Mouse (Mus musculus) kidney, postnatal 14 days (tissue): ENCODE results near the gene Msln.

Experiments used
- DNase-seq: peaks from one replicate; pipeline ENCODE4 v3.0.0; 2022; ENCODE audit warnings: mixed read lengths

Gene Msln

DNA sequence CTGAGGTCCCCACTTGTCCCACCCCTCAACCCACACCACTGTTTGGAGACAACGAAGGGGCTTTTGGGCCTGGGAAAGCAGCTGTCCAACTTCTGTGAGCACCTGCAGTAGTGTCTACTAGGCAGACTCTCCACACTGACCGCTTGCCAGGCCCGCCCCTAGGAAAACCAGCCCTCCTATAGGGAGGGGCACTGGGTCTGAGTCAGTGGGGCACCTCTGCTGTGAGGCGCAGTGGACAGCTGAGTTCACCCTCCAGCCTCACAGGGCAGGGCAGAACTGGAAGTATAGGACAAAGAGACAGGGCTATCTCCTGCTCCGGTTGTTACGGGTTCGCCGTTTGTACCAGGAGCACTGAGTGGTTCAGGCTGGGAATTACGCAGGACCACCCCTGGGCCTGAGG, at the start of gene Msln:
Gene Msln (minus strand): TSS at position 138 of the 400 bp plus-strand sequence.
- no peak for DNase-seq

DNA sequence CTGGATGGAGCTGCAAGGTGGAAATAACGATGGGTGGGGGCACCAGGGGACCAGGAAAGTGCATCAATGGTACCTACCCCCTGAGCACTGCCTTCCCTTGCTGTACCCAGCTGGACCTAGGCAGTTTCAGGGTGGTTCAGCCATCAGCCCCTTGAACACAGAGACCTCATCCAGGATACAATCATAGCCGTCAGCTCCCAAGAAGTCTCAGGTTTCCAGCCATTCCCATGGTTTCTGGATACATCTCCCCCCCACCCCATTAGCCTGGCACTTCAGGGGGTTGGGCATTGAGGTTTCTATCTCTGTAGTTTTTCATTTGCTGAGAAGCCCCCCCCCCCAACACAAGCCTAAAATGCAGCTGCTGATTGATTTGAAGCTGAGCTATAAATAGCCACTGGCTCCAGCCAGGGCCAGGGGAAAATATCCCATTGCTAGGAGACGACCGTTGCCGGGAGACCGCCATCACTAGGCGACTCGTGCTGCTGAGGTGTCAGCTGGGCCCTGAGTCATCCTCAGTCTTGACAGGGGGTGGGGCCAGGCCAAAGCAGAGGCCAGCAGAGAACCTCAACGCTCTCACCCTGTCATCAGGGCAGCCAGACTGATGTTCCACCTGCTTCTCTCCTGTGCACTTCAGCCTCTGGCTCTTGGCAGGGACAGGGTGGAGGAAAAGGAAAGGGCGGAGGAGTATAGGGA, 48.8 kb upstream of the Msln start:
- DNase-seq: no peak

DNA sequence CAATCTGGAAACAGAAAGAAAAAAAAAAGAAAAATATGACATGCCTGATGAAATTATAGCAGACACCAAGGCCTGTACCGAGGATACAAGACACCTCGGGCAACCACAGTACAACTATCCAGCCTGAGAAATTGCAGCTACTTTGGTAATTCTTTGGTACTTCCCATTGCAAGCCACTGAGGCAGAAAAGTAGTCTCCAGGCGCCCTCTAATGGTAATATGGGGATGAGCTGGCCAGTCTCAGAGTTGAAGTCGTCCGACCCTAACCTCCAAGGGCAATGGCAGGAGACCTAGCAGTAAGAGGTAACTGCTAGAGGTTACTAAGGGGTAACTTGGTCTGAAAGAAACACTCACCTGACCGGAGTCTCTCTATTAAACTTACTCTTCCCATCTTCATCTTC, 46.9 kb upstream of the Msln start:
- peak; percentile 81 for DNase-seq

DNA sequence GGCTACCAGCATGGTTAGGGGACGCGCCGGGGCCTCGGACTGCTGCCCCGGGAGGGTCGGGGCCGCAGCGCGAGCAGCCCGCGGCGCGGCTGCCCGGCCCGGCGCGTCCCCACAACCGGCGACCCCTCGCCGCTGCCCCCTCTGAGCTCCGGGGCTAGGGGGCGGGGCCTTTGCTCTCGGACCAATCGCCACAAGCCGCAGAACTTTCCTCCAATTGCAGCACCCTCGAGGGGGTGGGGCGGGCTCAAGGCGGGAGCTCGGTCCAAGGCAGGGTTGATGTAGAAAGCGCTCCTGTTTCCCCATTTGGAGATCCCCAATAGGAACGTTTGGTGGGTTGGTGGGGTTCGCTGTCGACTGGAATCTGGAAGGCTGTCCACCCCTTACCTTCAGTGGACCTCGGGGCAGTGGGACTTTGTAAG, 42.8 kb upstream of the Msln start, which contains the start of gene Metrn:
Gene Metrn (minus strand): TSS at position 186 of the 419 bp plus-strand sequence.
- DNase-seq: peak; percentile 93

DNA sequence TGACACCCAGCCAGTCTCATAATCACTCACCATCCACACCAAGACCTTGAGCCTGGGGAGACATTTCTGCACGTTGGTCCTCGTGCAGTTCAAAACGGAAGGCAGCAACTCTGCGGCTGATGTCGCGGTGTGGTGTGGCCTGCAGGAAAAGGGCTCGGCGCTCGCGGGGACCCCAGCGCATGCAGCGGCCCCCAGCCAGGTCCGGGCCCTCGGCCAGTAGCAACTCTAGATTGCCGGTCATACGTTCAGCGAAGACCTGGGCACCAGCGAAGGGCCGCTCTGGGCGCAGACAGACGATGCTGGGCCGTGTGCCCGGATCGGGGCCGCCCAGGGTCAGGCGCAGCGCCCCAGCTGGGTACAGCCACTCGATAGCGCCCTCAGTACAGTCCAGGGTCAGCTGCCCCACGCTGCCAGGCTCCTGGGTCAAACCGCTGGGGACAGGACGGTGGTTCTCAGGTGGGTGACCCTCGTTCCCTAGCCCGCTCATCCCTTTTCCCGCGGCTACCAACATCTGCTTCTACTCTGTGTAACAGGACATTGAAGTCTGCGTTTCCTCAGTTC, 42.1 kb upstream of the Msln start:
- peak; percentile 54 for DNase-seq

DNA sequence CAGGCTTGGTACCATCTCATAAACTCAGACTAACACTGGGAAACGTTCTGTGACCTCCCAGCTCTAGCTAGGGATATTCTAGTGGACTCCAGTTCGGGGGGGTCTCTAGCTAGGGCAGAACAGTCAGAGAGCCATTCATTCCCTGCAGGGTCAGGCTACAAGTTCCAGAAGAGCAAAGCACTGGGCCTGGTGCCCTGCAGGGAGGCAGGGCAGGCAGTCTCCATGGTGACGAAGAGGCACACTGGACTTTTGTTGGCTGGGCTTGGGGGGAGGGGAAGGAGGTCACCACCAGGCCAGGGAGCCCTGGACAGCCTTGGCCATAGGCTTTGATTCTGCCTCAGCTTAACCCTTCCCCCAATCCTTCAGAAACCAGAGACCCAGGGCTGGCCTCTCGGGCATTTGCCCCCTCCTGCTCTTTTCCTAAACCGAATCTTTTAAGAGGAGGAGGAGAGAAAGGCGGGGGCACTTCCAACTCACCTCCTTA, 41.5 kb upstream of the Msln start, which contains the start of gene AC134908.4:
Gene AC134908.4 (minus strand): TSS at position 51 of the 484 bp plus-strand sequence.
- peak; percentile 80 for DNase-seq

DNA sequence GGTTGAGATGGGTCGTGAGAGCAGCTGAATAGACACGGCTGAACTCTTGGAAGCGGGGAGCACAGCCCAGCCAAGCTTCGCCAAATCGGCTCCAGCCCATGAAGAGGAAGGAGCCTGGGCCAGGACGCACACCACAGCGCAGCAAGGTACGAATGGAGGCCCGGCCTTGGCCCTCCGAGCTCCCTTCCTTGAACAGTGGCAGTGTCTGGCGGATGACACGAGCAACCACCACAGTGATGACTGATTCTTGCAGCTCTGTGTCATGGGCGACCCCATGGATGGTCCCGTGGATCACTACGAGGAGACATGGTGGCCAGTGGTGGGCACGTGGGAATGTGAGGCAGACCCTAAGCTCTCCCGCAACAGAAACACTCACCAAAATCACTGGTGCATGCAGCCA, 40.8 kb upstream of the Msln start:
- no peak for DNase-seq

DNA sequence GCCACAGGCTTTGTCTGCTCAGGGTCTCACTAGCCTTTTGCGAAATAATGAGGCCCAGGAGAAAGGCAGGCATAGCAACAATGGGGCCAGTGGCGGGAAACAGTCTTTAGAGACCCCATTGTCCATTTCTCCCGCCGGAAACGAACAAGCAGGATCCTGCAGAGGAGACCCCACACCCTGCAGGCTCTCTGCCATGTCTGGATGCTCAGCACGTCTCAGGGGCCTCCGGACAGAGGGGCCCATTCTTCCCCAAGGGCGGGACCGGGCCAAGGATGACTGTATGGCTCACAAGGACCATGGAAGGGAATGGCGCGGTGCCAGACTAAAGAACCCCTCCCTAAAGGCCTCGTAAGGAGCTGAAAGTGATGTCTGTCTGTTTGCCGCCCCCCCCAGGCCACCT, 40.0 kb upstream of the Msln start:
- no peak for DNase-seq

DNA sequence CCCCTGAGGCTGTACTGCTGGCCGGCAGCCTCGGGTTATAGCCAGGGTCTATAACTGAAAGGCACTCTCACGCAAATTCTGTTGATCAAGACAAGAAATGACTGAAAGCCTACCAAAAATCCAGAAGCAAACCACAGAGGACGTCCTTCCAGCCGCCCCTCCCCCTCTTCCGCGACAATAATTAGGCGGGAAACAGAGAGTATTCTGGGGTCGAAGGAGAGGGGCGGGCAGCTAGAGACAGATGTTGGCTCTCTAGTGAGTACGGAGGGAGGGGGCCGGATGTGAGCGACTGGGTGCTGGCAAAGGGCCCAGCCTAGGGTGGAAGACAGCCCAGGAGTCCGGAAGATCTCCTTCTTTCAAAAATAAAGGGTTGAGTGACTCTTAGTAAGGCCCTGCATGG, 38.4 kb upstream of the Msln start, which contains the start of gene Fam173a:
Gene Fam173a (minus strand): TSS at position 287 of the 400 bp plus-strand sequence.
- peak; percentile 92 for DNase-seq

DNA sequence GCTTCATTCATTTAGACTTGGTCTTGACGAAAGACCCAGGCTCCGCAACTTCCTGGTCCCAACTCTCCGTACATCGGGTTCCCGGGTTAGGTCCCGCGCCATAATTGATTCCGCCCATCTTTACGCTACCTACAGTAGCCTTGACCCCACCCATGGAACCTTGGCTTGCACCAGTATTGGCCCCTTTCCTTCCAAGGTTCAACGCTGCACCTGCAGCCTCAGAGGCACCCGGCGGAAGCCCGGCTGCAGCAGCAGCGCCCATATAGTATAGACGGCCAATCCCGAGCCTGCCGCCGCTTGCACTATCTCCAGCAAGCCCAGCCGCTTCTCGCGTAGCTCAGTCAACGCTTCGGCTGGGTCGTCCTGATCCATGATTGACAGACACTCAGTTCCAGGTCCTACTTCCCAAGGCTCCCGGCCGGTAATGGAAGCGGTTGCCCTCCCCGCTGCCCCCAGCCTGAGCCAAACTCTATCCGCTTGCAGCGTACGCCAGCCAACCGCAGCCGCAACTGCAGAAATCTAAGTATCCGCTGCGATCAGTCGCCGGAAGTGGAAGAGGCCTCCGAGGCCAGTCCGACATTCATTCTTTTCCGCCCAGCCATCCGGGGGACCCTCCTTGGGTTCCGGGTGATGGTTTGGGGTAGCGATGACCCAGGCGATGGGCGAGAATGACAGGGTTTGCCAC, 37.8 kb upstream of the Msln start:
- peak; percentile 88 for DNase-seq

DNA sequence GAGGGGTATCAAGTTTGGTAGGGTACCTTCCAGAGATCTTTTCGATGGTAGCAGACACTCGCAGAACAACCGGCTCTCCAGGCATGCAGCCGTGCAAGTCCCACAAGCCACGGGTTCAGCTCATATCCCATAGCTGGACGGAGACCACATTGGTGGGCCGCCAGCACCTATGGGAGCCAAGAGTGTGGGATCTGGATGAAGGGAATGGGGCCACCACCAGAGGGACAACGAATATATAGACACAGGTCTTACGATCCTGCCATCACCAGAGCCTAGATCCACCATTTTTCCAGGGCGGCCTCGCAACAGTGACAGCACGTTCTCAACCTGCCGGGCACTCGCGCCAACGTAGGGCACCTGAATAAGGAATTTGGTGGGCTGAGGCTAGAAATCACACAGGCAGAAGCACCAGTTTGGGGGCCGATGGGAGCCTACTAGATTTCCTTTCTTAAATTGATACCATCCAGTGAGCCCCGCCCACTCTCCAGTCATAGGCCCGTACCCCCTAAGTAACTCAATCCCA, 37.2 kb upstream of the Msln start:
- no peak for DNase-seq

DNA sequence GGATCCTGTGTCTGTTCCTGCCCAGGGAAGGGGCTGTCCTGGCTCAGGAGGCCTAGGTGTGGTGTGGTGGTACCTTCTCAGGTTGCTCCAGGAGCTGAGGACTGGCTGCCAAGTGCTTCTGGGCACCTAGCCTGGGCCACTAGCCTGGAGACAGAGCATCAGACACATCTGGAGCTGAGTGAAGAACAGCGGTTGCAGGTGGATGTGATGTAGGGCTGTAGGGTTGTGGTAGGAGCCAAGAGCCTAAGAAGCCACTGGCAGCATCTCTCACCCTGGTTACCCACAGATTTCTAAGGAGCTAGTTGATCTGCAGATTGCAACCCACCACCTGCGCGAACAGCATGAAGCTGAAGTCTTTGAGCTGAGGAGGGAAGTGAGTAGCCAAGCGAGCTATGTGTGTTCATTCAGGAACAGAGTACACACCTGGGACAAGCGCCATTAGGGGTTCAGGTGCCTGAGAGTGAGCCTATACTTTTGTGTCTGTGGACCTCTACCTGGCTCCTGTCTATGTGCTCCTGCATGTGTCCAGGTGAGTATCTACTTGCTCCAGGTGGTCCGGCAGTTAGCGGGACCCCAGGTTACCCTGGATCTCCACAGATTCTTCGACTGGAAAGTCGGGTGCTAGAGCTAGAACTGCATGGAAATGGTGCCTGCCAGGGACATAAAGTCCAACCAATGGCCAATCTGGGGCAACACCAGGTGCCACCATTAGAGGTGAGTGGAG, 32.8 kb upstream of the Msln start:
- DNase-seq: no peak

DNA sequence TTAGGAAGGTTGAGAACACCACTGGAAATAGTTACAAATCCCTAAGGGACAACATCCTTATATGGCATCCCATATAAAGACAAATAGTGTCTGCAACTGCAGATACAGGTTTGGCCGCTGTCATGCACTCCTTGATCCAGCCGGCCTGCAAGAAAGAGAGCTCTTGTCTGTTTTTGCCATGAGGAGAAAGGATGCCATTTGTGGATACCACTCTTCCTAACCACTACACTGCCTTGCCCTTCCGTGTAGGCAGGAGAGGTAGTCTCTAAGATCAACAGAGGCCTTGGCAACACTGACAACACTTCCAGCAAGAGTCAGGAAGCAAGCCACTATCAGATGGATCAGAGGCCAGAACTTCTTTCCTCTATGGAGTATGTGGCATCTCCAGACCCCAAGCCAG, 32.1 kb upstream of the Msln start, which contains the start of gene Ccdc78:
Gene Ccdc78 (plus strand): TSS at position 301 of the 400 bp plus-strand sequence.
- no peak for DNase-seq

DNA sequence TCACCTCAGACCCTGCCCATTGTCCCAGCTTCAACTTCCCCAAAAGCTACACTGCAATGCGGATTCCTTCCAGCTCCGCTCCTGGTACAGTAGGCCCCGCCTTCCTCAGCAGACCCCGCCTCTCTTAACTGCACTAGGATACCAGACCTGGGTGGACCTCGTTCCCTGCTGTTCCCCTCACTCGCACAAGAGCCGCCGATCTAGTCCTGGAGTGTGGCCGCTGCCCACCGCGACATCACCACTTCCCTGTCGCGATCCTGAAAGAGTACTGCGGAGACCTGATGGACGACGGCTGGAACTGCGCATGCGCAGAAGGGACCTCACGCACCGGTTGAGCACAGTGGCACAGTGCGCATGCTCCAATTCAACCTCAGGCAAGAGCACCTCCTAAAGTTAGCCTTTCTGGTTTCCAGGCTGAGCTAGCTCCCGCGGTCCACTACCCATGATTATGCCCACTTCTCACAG, 31.1 kb upstream of the Msln start, which contains the start of gene Haghl:
Gene Haghl (minus strand): TSS at position 393 of the 465 bp plus-strand sequence.
- DNase-seq: peak; percentile 98

DNA sequence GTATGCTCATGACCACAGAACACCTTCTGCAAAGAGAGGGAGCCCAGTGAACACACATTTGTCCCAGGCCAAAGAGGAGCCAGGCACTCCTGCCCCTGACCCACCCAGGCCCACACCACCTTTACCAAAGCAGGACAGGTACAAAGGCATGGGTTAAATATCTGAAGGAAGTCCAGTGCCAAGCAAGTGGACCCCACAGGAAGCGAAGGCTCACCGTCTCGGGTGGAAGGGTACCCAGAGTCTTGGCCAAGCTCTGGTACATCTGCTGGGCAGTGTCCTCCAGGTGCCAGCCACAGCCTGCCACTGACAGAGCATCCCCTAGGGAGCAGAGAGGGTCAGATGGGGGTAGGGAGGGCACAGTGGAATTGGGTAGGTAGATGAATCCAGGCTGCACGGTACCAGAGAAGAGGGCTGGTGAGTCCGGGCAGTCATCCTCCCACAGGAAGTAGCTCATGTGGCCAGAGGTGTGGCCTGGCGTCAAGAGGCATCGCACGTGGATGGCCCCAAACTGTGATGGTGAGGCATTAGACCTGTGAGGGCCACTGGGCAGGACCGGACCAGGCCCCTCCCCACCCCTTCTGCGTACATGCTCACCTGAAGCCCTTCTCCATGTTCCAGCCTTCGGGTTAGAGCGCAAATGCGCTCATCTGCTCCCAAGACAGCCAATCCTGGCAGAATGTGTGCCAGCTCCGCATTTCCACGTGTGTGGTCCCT, 29.8 kb upstream of the Msln start:
- DNase-seq: no peak

DNA sequence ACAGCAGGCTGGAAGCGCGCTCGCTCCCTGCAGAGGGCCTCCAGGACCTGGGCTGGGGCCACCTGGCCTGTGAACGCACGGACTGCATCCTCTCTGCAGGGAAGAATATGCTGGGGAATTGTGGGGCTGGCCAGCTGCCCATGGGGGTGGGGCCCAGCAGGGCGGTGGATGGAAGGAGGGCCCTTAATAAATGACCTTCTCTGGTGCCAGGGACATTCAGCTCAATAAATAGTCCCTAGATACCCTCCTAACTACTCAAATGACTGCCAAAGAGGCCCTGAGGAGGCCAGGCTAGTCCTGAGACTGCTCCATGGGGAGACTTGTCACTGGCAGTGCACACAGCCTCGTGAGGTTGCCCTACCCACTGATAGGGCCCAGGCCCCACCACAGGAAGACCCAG, 28.9 kb upstream of the Msln start:
- no peak for DNase-seq

DNA sequence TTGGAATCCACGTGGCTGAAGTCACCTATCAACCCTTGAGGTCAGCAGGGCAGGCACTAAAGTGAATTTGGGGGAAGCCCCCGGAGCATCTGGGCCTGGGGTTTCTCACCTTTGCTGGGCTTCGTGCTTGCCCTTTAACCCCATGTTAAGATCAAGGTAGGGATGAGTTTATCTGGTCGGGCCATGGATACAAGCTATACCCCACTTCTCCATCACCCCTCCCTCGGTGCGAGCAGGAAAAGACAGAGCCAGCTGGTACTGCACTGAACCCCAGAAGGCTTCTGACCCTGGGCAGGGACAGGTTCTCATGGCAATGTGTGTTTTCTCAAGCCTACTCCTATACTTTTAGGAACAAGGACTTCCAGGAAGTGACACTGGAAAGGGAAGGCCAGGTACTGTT, 27.2 kb upstream of the Msln start:
- DNase-seq: no peak

DNA sequence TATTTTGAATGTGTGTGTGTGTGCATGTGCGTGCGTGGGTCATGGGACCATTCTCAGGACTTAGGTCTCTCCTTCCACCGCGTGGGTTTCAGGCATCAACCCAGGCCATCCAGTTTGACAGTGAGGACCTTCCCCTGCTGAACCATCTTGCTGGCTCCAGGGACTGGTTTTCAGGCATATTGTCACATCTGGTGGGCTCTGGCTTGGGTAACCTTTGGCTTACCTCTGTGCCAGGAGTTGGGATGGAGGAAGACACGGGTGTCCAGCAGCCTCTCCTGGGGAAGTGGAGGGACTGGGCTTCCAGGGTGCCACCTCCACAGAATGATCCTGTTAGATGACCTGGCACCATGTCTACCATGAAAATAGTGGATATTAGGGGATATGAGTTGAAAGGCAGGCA, 23.8 kb upstream of the Msln start:
- DNase-seq: no peak

DNA sequence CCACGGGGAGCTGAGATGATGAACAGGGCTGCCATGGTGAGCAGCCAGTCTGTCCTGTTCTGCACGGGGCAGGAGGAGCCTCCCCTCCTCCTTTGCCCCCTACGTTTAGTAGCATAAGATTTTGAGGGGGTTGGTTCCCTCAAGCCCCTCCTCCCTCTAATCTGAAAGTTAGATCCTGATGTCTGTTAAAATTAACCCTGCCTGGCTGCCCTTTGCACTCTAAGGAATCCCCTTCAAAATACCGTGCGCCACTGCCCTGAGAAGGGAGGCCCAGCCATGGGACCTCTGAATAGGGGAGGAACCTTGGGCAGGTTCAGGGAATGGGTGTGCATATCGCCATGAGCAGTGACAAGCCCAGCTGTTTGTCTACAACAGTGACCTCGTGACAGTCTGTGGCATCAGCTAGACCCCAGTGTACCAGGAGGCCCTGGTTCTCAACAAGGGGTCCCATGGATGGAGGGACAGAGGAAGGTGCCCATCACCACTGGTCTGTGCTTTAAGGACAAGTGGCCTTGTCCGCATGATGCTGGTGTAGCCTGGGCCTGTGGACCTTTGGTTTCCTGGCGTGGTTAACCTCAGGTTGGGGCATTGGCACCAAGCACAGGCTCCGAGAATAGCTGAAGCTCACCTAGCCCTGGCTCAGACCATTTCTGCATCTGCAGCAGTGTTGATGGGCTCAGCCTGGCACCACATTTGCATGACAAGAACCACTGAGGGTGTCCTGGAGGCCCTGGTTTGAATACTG, 21.3 kb upstream of the Msln start:
- peak; percentile 50 for DNase-seq

DNA sequence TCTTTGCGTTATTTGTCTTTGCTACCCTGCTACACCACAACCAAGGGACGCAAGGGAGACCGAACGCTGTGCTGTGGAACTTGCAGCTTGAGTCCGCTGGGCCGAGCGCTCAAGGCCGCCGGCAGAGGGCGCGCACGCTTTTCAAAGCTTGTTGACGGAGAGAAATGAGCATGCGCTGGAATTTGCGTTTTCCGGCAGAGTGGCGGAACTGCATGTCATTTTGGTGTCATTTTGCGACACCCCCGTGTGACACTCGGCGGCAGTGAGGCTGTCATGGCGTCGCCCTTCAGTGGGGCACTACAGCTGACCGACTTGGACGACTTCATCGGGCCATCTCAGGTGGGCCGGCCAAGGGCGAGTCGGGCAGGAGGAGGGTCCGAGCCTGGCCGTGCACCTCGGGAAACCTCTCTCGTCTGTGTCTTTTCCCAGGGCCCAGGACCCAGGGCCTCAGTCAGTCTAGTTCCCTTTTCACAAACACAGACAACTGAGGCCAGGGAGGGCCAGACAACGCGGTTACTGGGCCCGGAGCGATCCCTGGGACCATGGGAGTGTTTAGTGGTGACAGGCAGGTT, 19.5 kb upstream of the Msln start, which contains the start of gene Narfl:
Gene Narfl (plus strand): TSS at position 228 of the 572 bp plus-strand sequence.
- peak; percentile 97 for DNase-seq

DNA sequence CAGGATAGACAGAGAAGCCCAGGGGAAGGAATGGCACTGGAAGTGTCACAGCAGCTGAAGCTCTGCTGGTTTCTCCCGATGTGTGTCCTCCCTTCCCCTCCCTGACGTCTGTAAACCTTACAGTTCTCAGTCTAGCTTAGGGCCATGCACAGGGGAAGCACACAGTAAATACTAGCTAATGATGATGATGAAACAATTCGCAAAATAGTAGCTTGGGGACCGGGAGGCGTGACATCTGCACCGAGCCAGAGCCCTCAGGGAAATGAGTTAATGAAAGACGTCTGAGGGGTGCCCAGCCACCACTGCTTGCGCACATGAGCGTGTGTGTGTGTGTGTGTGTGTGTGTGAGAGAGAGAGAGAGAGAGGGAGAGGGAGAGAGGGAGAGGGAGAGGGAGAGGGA, 15.2 kb upstream of the Msln start:
- DNase-seq: no peak
